Mouse (Mus musculus) cerebellum, postnatal 14 days (tissue): ENCODE measurements at regions not wholly inside any gene's neighbourhood (a gene's known extent, or its start where the extent isn't known, plus 50 kb on each side); places are given as distances from the start of the nearest gene placed in this dataset.

Experiments used
- DNase-seq, 2 experiments: peaks; one replicate each; pipeline ENCODE4 v3.0.0; 2021; ENCODE audit warnings: mixed read lengths in 2 of 2

DNA sequence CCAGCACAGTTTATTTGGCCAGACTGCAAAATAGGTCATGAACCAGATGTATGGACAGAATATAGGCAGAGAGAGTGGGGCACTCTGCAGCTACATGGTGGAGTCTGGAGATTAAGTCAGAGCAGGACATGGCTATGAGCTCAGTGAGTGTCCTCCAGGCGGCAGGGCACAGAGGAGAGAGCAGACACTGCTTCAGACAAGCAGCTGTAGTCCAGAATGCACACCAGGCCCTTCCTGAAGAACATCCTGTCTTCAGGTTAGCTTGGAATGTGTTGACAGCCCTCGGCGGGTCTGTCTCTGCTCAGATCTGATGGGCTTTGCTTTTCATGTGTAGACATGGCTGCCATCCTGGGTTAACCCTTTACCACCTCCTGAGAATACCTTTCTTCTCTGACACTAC, 238.6 kb downstream of the Nuak1 start:
- DNase-seq: no peak

DNA sequence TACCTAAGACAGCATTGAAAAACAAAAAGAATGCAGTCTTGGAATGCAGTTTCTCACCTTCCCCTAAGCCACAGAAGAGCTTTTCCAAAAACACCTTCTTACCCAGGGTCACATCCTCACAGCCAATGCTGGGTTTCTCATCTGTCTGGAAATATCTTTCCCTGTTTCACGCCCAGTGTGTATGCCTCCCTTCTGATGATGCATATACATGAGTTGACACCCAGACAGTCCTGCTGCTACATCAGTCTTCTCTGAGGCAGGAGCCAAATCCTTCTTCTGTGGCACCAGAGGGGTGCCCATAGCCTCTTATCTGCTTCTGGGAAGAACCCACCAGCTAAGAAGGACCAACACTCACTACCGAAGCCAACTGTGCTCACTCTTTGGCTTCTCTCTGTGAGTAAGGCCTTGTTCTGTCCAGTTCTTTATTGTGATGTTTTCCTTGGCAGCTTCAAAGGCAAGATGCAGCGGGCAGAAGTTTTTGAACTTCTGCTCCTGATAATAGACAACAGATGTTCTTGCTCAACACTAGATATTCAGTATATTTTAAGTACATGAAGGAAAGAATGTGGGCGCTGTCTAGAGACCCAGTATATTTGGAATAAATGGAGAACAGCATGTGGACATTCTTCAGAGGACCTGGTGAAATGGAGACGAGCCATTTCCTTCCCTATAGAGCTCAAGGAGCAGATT, 228.2 kb downstream of the Nuak1 start:
- no peak for DNase-seq

DNA sequence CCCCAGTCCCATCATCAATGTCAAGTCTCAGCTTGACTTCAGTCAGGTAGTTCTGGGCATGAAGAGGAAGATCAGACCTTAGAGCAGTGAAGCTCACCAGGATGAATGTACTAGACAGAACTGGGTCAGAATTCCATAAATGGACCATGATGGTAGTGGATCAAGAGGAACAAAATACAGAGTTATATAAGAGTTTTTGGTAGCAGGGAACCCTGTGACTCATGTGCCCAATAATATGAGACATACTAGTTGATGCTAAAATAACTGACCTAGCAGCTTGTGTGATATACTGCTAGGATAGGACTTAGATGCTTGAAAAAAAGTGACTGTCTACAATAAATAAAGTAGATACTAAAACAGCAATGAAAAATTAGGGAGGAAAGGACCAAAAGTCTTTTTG, 225.6 kb downstream of the Nuak1 start:
- DNase-seq: no peak

DNA sequence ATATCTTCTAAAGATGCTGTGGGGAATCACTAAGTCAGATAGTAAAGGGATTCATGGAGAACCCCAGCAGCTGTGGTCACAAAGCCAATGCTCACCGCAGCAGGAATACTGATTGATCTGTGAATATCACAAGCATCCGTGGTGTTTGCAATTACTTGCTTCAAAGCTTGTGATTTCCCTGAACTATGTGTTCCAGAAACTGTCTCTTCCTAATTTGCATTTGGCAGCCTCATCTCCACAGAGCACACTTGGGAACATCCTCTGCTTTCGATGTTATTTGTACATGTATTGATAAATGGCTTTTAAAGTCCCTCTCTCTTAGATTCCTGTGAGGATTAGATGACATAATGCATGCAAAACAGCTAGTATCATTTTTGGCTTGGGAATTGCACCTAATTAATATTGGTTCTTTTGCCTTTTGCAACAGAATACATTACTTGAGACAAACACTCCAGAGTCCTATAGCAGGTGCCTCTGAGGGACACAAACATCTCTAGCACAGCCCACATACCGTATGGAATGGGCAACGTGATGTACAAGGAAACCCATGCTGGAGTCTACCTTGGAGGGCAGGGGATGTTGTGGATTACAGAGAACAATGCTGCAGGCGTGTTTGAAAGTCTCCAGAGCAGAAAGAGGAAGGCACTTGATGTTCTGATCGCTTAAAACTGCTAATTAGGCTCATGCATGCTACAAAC, 211.0 kb downstream of the Nuak1 start:
- no peak for DNase-seq

DNA sequence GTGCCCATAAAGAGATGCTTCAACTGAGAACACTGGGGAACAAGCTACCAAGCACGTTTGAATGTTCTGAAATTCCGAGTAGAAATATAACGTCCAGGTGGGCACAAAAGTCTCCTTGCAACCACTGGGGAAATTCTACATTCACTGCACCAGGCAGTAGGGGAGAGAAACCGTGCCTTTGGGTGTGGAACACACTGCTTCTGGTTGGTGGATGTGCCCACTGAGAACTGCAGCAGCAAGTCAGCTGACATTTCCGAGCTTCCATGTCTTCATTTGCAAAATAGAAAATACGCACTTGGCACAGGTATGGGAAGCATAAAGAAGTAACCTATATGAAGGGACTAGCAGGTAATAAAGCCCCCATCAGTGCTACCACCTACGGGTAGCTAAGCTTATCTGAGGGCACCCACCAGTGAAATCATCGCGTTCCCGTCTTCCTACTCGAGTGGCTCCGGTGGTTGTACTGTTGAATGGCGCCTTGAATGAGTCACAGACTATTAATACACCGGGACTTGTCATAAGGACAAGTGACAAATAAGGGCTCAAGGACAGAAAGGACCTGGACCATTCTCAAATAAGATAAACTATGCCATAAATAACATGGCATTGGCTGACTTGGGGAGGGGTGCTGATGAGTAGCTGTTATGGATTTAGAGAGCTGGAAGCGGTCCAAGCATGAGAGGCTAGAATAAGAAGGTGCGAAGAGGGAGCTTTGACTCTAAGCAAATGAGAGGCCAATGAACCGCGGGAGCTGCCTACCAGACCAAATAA, 210.2 kb downstream of the Nuak1 start:
- DNase-seq: peak in 1 of 2 experiments; percentile 16

DNA sequence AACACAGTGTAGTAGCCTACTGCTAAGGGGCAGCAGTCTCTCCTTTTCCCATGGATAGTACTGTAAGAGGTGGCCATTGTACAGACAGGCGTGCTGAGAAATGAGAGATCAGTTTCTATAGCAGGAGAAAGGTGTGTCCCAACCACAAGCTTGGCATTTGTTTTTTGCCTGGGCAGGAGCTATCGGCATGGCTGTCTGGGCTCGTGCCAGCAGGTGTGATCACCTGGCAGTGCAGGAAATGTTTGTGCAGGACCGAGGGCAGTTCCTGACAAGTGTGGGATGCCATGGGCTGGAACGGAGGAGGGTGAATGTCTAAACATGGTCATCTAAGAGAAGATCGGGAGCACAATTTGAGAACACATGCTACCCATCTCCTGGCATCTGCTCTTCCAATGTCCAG, 205.4 kb downstream of the Nuak1 start:
- peak in 1 of 2 experiments; percentile 7 for DNase-seq

DNA sequence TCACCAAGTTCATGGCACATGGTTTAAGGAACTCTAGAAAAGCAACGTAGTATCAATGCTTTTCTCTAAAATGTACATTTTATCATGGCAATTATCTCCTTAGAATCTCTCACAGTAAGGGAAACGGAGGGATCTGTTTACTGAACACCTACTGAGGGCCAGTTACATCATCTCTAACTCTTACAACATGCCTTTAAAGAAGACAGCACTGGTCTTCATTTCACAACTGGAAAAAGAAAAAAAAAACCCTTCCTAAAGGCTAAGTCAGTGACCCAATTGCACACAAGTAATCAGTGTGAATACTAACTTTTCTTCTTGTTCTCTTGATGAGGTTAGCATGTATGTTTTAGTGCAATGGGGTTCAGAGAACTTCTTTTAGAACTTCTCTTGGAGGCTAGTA, 204.2 kb downstream of the Nuak1 start:
- no peak for DNase-seq

DNA sequence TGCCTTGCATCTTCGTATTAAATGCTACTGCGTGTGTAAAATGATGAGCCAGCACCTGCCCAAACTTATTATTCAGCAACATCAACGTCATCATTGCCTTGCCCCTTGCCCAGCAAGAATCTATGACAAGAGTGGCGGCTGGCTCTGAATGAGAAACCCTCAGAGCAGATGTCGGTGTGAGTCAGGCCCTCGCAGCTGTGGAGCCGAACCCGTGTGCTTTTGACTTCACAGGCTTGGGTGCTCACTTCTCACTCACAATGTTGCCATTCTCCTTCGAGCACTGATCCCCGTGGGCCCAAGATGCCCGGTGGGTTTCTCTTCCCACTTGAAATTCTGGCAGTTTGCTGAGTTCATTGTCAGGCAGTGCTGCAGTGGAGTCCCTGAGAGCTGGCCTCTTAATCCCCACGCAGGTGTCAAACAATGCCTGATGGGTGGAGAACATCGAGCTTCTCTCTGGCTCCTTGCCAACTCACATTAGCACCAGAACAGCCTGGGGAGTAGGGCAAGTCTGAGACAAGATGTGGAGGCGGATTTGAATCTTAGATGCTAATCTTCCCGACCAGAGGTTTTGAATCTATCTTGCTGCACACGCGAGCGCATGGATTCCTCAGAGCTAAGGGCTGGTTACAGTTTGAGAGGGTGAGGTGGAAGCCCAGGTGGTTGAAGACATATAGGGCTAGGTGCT, 202.0 kb downstream of the Nuak1 start:
- DNase-seq: peak; percentile 12 to 30

DNA sequence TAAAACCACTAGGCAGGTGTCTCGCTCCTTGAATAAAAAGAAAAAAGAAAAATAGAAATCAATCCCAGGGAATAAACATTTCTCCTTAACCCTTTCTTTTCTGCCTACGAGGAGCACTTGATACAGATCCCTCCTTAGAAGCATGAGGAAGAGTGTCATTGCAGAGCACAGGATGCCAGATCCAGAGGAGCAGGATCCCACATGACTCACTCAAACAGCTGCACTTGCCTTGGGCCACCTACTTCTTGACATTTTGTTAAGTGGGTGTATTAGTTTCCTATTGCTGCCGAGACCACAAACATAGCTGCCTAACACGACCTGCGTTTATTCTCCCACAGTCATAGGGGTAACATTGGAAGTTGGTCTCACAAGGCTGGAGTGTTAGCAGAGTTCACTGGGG, 197.1 kb downstream of the Nuak1 start:
- DNase-seq: no peak

DNA sequence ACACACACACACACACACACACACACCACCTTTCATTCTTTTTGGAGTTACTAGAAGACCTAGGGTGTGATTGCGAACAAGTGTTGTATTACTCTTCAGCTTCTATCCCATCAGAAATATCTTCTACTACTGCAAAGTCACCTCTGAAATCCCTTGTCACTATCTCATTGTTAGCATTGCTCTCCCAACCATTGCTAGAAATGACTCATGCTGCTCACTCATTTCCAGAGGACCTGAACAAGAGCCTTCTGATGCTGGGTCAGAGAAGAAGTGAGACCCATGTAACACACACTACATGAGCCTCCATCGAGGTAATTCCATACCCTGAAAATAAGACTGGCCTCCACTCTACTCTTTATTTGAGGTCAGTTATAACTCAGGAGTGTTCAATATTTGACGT, 191.1 kb downstream of the Nuak1 start:
- DNase-seq: no peak

DNA sequence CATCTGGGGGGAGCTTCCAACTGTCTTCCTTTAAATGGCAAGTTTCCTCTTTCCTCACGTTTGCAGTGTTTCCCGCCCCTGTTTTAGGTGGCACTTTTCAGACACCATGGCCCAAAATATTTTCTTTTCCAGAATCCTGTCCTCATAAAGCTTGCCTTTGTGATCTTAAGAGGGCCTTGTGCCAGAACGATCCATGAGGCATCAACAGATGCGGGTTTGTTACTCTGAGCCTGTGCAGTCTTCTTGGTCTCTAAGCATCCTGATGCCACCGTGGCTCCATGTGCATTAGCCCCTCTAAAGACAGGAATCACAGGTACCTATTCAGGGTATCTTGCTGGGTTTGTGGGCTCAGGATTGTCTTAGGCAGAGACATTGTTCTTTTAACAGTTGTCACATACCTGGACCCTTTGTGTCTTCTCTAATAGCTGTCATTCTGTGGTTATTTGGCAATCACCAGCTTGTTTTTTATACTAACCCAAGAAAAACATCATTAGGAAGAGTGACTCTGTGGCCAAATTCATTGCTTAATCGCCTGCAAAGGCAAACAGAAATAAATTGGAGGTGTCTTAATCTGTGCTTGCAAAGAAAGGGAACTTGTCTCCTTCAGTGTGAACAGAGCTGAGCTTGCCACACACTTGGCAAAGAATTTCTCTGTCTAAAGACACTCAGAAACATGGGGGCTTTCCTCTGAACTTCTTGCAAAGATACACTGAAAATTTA, 179.3 kb downstream of the Nuak1 start:
- no peak for DNase-seq

DNA sequence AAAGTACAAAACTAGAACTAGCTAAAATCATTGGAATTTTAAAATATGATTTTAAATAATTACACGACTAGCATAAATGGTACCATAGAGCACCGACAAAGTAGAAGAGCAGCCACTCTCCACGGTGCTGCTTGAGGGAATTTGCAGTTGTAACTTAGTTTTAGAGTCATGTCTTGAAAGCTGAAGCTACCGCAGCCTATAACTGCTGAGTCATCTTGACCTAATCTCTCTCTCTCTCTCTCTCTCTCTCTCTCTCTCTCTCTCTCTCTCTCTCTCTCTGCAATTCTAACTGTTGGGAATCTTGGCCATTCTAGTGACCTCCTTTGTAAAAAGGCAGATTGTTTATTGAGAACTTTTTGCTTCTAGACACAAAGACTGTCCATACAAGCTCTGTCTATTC, 177.5 kb downstream of the Nuak1 start:
- no peak for DNase-seq

DNA sequence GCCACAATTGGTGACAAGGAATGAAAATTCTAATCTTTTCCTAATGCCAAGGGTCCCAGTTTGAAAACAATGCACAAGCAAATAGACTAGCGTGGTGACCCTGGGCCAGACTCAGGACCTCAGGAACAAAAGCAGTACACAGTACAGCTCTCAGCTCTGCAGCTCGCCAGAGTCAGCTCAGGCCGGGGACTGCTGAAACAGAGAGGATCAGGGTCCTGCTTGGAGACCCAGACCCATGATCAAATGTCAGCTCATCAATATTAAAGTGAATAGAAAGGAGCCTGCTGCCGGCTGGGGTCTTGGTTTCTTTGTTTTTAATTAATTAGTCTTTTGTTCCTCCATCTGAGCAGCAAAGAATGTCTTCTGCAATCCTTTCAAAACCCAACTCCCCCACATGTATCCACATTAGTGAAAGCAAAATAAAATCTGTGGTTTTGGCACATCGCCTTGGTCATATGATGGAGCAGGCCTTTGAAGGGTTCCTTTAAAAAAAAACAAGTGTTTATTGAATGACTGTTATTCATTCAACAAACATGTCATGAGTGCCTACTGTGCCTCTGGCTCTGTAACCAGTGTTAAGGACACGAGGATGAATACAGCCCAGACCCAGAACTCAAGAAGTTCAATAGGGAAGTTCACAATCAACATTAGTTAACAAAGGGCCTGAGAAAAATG, 154.4 kb downstream of the Nuak1 start:
- DNase-seq: no peak

DNA sequence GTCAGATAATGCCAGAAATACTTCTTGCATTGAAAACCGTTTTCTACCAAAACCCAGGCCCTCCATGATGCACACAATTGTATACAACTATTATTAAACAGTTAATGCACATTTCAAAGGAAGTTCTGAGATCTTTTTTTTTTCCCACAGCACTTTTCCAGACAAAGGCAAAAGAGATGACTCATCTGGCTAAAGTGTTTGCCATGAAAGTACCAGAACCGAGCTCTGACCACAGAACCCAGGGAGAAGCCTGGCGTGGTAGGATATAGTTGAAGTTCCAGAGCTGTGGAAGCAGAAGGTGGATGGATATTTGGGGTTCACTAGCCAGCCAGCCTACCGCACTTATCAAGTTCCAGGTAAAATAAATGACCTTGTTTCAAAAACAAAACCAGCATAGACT, 146.0 kb downstream of the Nuak1 start:
- no peak for DNase-seq

DNA sequence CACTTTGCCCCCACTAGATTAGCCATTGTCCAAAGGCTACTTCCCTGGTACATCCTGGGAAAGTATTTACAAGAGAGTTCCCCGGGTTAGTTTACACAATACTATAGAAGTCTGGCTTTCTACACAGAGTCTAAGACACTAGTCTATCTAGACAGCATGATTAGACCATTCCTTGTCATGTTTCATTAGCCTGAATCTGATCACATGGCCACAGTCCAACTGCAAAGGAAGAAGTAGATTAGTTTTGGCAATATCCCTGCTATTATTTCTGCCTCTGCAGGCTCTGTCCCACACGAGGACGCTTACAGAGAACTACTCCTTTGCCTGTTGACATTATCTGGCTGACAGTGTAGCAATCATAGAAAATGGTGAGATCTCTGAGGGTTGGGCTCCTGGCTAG, 144.2 kb downstream of the Nuak1 start:
- DNase-seq: no peak

DNA sequence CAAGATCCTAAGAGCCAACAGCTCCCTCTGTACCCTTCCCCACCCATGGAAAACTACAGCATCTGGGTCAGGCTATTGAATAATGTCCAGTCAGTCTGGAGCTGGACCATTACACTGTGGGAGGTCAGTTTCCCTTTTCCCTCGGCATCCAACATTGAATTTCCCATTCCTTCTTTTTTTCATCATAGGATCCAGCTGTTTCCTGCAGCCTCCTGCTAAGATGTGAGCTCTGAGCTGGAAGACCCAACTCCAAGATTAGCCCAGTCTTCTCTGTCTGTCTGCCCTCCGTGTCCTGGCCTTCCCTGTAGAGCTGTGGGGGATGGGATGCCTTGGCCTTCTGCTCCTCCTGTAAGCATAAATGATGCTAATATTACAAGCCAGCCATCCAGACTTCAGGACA, 138.8 kb downstream of the Nuak1 start:
- DNase-seq: peak; percentile 9 to 13

DNA sequence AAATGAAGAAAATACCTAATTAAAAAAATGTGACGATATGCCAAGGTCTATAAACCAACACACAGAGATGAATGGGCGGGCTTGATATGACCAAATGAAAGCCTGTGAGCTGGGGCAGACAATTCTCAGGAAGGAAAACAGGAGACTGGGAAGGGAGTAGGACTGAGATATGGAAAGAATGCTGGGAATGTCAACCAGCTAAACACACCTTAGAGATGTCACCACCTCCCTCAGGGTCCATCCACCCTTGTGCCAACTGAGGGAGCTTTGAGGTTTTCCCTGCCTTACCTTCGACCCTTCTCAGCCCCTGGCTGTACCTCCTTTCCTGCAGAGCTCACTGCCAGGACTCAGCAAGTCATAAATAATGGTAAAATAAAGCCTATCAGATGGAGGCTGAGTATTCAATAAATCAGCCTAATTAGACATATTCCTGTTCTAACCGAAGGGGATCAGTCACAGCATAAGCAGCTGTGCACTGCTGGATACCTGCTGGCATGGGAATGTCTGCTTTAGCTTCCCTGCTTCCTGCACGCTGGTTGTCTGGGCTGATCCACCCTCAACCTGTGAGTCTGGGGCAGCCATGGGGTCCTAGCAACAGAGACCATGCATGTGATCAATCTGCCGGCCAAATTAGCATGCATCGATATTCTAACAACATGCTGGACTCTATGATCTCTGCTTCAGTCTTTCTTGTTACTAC, 137.4 kb downstream of the Nuak1 start:
- DNase-seq: no peak

DNA sequence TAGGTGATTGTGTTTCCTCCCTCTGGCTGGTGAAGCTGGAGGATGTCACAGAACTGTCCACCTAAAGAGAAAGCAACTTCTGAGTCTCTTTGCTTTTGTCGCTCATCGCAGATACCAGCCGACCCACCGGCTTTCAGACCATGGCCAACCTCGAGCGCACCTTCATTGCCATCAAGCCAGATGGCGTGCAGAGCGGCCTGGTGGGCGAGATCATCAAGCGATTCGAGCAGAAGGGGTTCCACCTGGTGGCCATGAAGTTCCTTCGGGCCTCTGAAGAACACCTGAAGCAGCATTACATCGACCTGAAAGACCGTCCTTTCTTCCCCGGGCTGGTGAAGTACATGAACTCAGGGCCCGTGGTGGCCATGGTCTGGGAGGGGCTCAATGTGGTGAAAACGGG, 131.7 kb downstream of the Nuak1 start:
- peak; percentile 68 to 74 for DNase-seq

DNA sequence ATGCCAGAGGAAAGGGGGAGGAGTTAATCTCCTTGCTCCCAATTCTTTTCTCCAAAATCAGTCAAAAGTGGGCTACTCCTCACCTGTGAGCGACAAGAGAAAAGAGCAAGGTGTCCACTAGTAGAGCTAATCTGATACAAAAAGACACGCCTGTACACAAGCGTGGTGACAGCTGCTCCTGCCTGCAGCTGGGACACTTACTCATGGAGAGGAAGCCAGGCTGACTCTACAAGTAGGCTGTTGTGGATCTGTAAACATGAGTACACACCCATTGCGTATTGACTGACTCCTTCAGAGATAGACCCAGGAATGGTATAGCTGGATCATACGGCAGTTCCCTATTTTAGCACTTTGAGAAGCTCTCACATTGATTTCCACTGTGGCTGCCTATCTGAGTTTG, 129.7 kb downstream of the Nuak1 start:
- DNase-seq: no peak

DNA sequence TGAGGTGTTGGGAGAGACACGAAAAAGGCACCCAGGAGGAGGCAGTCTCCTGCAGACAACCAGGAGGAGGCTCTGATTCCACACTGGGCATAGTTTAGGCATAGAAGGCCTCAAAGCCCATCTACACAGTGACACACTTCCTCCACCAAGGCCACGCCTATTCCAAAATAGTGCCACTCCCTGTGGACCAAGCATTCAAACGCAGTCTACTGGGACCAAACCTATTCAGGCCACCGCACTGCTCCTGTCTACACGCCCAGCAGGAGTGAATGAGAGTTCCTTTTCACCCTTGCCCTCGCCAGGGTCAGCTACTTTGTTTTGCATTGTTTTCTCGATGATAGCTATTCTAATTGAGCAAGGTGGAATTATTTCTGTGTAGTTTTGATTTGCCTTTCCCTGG, 127.7 kb downstream of the Nuak1 start:
- no peak for DNase-seq

DNA sequence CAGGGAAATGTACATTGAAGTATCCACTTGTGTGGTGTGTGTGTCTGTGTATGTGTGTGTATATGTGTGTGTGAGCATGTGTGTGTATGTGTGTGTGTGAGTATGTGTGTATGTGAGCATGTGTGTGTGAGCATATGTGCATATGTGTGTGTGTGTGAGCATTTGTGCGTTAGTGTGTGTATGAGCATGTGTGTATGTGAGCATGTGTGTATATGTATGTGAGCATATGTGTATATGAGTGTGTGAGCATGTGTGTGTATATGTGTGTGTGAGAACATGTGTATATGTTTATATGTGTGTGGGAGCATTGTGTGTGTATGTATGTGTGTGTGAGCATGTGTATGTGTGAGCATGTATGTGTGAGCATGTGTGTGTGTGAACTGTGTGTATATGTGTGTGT, 123.5 kb downstream of the Nuak1 start:
- no peak for DNase-seq

DNA sequence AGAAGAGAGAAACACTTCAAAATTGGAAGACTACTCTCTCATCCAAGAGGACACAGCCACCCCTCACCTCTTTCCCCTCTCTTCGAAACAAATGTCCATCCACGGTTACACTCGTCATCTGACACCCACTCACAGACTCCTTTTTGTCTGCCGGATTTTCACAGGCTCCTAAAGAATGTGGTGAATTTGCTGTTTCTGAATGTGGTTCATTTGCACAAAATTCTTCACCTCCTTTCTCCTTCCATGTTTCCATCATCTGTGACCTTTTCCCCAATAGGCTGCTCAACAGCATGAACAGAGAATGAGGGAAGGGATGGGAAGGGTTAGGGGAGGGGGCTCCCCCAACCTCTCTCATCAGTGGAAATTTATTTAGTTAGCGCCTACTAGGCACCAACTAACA, 122.4 kb downstream of the Nuak1 start:
- no peak for DNase-seq
